Mouse (Mus musculus) inflammation-experienced regulatory T-cells (primary cell): ENCODE results near the gene Vmn1r139. TPM values are rescaled to one million over a fixed set of nuclear protein-coding genes. Genes with fewer than 3 reads are reported as not detected.

Source experiments
- polyA plus RNA-seq, 2 experiments: library from polyadenylated mRNA; unstranded; fragments of 100-300 nt; shearing (Covaris generic); gene quantifications; one replicate each; pipeline ENCODE4 v1.2.1; 2017

The Vmn1r139 gene
- under 1 TPM; 0.23 to 0.50 TPM for polyA plus RNA-seq

GRCm38 (mm10) chr7:22068757-22069156 lies at the start of gene Vmn1r139:
Vmn1r139 (plus strand) TSS chr7:22069057.

GRCm38 (mm10) chr7:22028797-22029196 lies 40.1 kb upstream of the Vmn1r139 start, which contains the start of gene Vmn1r138:
Vmn1r138 (minus strand) TSS chr7:22028897.

GRCm38 (mm10) chr7:22056205-22056604 lies 12.7 kb upstream of the Vmn1r139 start, which contains the start of gene Gm6176:
Gm6176 (minus strand) TSS chr7:22056305.

GRCm38 (mm10) chr7:22118145-22118544 lies 49.3 kb downstream of the Vmn1r139 start, which contains the start of gene Gm16451:
Gm16451 (minus strand) TSS chr7:22118245.

GRCm38 (mm10) chr7:22134641-22135040 lies 65.8 kb downstream of the Vmn1r139 start, which contains the start of gene Gm10666:
Gm10666 (minus strand) TSS chr7:22134741.

Other genes starting within 250 kb of the Vmn1r139 start
- 1 to 10 TPM in 1 of 2 experiments, not detected in 1; 1.7 TPM for gene Vmn1r135, start 236.7 kb upstream of the Vmn1r139 start, polyA plus RNA-seq
- gene Gm5725, start 224.8 kb upstream of the Vmn1r139 start, polyA plus RNA-seq, result not detected
- 1 to 10 TPM in 1 of 2 experiments, under 1 TPM in 1; 0.11 to 1.3 TPM for gene Gm5891, start 147.8 kb upstream of the Vmn1r139 start, polyA plus RNA-seq
- under 1 TPM in 1 of 2 experiments, not detected in 1; 0.32 TPM for gene Vmn1r137, start 74.5 kb upstream of the Vmn1r139 start, polyA plus RNA-seq
- under 1 TPM in 1 of 2 experiments, not detected in 1; 0.34 TPM for gene Vmn1r138, start 40.2 kb upstream of the Vmn1r139 start, polyA plus RNA-seq
- not detected for gene Gm6176, start 12.8 kb upstream of the Vmn1r139 start, polyA plus RNA-seq
- not detected for gene Gm16451, start 49.2 kb downstream of the Vmn1r139 start, polyA plus RNA-seq
- not detected for gene Gm10666, start 65.7 kb downstream of the Vmn1r139 start, polyA plus RNA-seq
- not detected for gene Vmn1r142, start 95.0 kb downstream of the Vmn1r139 start, polyA plus RNA-seq
- gene Vmn1r143, start 120.3 kb downstream of the Vmn1r139 start, polyA plus RNA-seq, result 1 to 10 TPM in 1 of 2 experiments, not detected in 1; 2.6 TPM
- under 1 TPM in 1 of 2 experiments, not detected in 1; 0.18 TPM for gene Gm8653, start 132.2 kb downstream of the Vmn1r139 start, polyA plus RNA-seq
- not detected for gene Gm8453, start 160.4 kb downstream of the Vmn1r139 start, polyA plus RNA-seq